In the genomic region with DNA sequence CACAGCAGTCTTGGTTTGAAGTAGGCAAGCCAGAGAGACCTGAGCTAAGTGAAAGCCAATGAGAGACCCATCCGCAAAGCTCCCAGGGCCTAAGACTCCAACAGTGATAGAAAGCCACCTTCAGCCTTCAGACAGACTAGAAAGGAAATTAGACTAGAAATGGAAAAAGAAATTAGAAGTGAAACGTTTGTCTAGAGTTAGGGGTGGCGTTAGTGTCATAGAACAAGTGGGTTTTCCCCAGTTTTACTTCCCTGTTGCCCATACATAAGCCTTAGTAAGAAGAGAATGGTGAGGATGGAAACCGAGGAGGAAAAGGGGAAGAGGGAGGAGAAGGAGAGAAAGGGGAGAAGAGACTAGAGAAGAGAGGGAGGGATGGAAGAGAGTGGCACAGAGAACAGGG, we compare ENCODE assay signal across 1 mouse cellular context.
A peak's percentile ranks its signal among the peaks of the same experiment; 100 is the strongest.
TF ChIP-seq lines count a peak whose summit lies in the region.

No protein-coding gene starts in this region.

TF ChIP-seq in CH12.LX, 34 proteins besides CTCF, POLR2A, EP300 and RAD21 (continued from another document):
- TF ChIP-seq JUN (IDR thresholded peaks at IDR 0.05; ENCODE audit: insufficient read depth, low read depth, low read length) (no peak), HCFC1 (IDR thresholded peaks at IDR 0.05; ENCODE audit: low read depth, low read length) (0 out of 2 replicates have a peak, but pooled peaks have one; percentile 10), MAZ (IDR thresholded peaks at IDR 0.05; ENCODE audit: low read depth, low read length) (no peak), MXI1 (IDR thresholded peaks at IDR 0.05; ENCODE audit: low read depth, low read length) (no peak; the same call in 1 of the 2 replicates), SIN3A (IDR thresholded peaks at IDR 0.05; ENCODE audit: low read length) (peak; percentile 50; the same call in 1 of the 2 replicates)
